Mouse (Mus musculus) heart, embryonic 16.5 days (tissue): ENCODE results near the gene Ufc1. TPM values are rescaled to one million over a fixed set of nuclear protein-coding genes. Genes with fewer than 3 reads are reported as not detected.

Experiments used
- ATAC-seq: fragments of 200-750 bp; cut with Nextera tagmentation; replicated peaks from 2 replicates; pipeline ENCODE4 v1.8.0; 2017; ENCODE audit warnings: moderate number of reproducible peaks; ENCODE audit not compliant: insufficient read depth, low FRiP score; ENCODE audit errors: extremely low read depth
- H3K27ac ChIP-seq: fragments of 300-500 bp; sonication (generic); 2 replicates; pipeline ENCODE4 v1.5.1; 2014; ENCODE audit warnings: mild to moderate bottlenecking, low read length, control low read depth, moderate library complexity
- H3K27me3 ChIP-seq: fragments of 300-500 bp; sonication (generic); 2 replicates; pipeline ENCODE4 v1.6.1; 2014; ENCODE audit warnings: low read length, mixed read lengths; ENCODE audit not compliant: control insufficient read depth, insufficient read depth
- H3K36me3 ChIP-seq: fragments of 300-500 bp; sonication (generic); 2 replicates; pipeline ENCODE4 v1.6.1; 2014; ENCODE audit not compliant: control insufficient read depth, insufficient read depth
- H3K4me1 ChIP-seq: fragments of 300-500 bp; sonication (generic); 2 replicates; pipeline ENCODE4 v1.6.1; 2014; ENCODE audit warnings: low read length, mixed read lengths; ENCODE audit not compliant: control insufficient read depth, insufficient read depth
- H3K4me2 ChIP-seq: fragments of 300-500 bp; sonication (generic); 2 replicates; pipeline ENCODE4 v1.6.1; 2014; ENCODE audit warnings: low read depth, mild to moderate bottlenecking, control low read depth, low read length
- H3K4me3 ChIP-seq: fragments of 300-500 bp; sonication (generic); 2 replicates; pipeline ENCODE4 v1.5.1; 2014; ENCODE audit warnings: mild to moderate bottlenecking, control low read depth, low read length
- H3K9ac ChIP-seq: fragments of 300-500 bp; sonication (generic); 2 replicates; pipeline ENCODE4 v1.6.1; 2014; ENCODE audit warnings: low read length, control low read depth
- H3K9me3 ChIP-seq: fragments of 300-500 bp; sonication (generic); replicated peaks from 2 replicates; pipeline ENCODE4 v1.6.1; 2016; ENCODE audit warnings: low read length; ENCODE audit not compliant: control insufficient read depth
- WGBS: fragments of 180-500 bp; shearing (Covaris S2); extraction: QIAGEN DNeasy Blood & Tissue Kit; methylation state at CpG from one replicate; pipeline ENCODE4 v1.1.7; 2014; 5-methylcytosine and 5-hydroxymethylcytosine counted together
- polyA plus RNA-seq: library from polyadenylated mRNA; unstranded; fragments of >200 nt; fragmentation: Nextera tagmentation; extraction: Ambion mirVana; gene quantifications from 2 replicates; pipeline ENCODE4 v1.2.1, GENCODE M21; 2015

Ufc1 gene
- polyA plus RNA-seq, 1 experiment from 2014 or later: 82.1 TPM

- no peaks in the 10 kb centered on the region for H3K9me3 ChIP-seq
- peak overlapping the region; percentile 96 for H3K27ac ChIP-seq
- H3K4me1 ChIP-seq: peaks cover 7% of the 10 kb centered on the region
- peak overlapping the region; percentile 68 for H3K4me2 ChIP-seq
- peak overlapping the region; percentile 91 for H3K4me3 ChIP-seq
- H3K9ac ChIP-seq: peak overlapping the region; percentile 94
- 15% methylated on average over 3 of the region's 3 CpGs for WGBS
- no peak for ATAC-seq
- peaks cover 6% of the 10 kb centered on the region; the same call in 1 of the 2 replicates for H3K27me3 ChIP-seq
- no peaks in the 10 kb centered on the region for H3K36me3 ChIP-seq
Observed at GRCm38 (mm10) chr1:171295063-171295402, 209 bp upstream of the Ufc1 start.

GRCm38 (mm10) chr1:171293906-171294297 is 922 bp downstream of the Ufc1 start:
- Histone ChIP-seq H3K4me1 (peaks cover 7% of the 10 kb centered on the region), H3K9me3 (no peaks in the 10 kb centered on the region), H3K27ac (peak overlapping the region; percentile 96), H3K36me3 (peaks cover 8% of the 10 kb centered on the region), H3K4me3 (peak overlapping the region; percentile 91), H3K27me3 (peaks cover 6% of the 10 kb centered on the region; the same call in 1 of the 2 replicates), H3K4me2 (peak overlapping the region; percentile 81), H3K9ac (peak overlapping the region; percentile 94)
- no peak for ATAC-seq
- 37% methylated on average over 5 of the region's 5 CpGs for WGBS

- H3K4me2 ChIP-seq: peak overlapping the region; percentile 81; the same call in 1 of the 2 replicates
- ATAC-seq: no peak
- H3K27me3 ChIP-seq: peaks cover 6% of the 10 kb centered on the region; the same call in 1 of the 2 replicates
- H3K9ac ChIP-seq: no peak overlapping the region
- no peak overlapping the region for H3K4me3 ChIP-seq
- H3K9me3 ChIP-seq: no peaks in the 10 kb centered on the region
- no peak overlapping the region for H3K27ac ChIP-seq
- H3K4me1 ChIP-seq: peaks cover 7% of the 10 kb centered on the region
- 83% methylated on average over 3 of the region's 3 CpGs for WGBS
- peaks cover 8% of the 10 kb centered on the region for H3K36me3 ChIP-seq
Observed at GRCm38 (mm10) chr1:171293351-171293750, 1.5 kb downstream of the Ufc1 start.

- no peaks in the 10 kb centered on the region for H3K27me3 ChIP-seq
- H3K36me3 ChIP-seq: peaks cover 19% of the 10 kb centered on the region
- H3K4me2 ChIP-seq: peak overlapping the region; percentile 59
- no peak for ATAC-seq
- no peaks in the 10 kb centered on the region for H3K9me3 ChIP-seq
- H3K4me1 ChIP-seq: peaks cover 17% of the 10 kb centered on the region
- peak overlapping the region; percentile 44 for H3K27ac ChIP-seq
- H3K4me3 ChIP-seq: peak overlapping the region; percentile 86
- peak overlapping the region; percentile 56 for H3K9ac ChIP-seq
- 69% methylated on average over 4 of the region's 4 CpGs for WGBS
Observed at GRCm38 (mm10) chr1:171288328-171288727, 6.5 kb downstream of the Ufc1 start.

GRCm38 (mm10) chr1:171287136-171288081 is 7.4 kb downstream of the Ufc1 start, which contains the start of gene Usp21:
Usp21 (minus strand) TSS chr1:171287991.
- WGBS: 1% methylated on average over 49 of the region's 49 CpGs
- Histone ChIP-seq H3K36me3 (peaks cover 19% of the 10 kb centered on the region), H3K27ac (peak within 1 kb of the TSS; percentile 91), H3K4me1 (peaks cover 16% of the 10 kb centered on the region; the same call in 1 of the 2 replicates), H3K9ac (peak within 1 kb of the TSS; percentile 99), H3K27me3 (no peaks in the 10 kb centered on the region), H3K4me2 (peak within 1 kb of the TSS; percentile 75), H3K9me3 (no peaks in the 10 kb centered on the region), H3K4me3 (peak within 1 kb of the TSS; percentile 86)
- ATAC-seq: peak; percentile 95

GRCm38 (mm10) chr1:171286517-171286916 is 8.3 kb downstream of the Ufc1 start:
- Histone ChIP-seq H3K27ac (no peak overlapping the region), H3K27me3 (no peaks in the 10 kb centered on the region), H3K4me1 (peaks cover 20% of the 10 kb centered on the region; the same call in 1 of the 2 replicates), H3K4me3 (no peak overlapping the region), H3K9ac (no peak overlapping the region), H3K4me2 (peak overlapping the region; percentile 75; the same call in 1 of the 2 replicates), H3K9me3 (no peaks in the 10 kb centered on the region), H3K36me3 (peaks cover 22% of the 10 kb centered on the region)
- 90% methylated on average over 19 of the region's 19 CpGs for WGBS
- ATAC-seq: no peak

- H3K4me1 ChIP-seq: peaks cover 22% of the 10 kb centered on the region
- no peak for ATAC-seq
- no peak overlapping the region for H3K4me2 ChIP-seq
- H3K36me3 ChIP-seq: peaks cover 22% of the 10 kb centered on the region
- WGBS: 84% methylated on average over 20 of the region's 20 CpGs
- H3K27ac ChIP-seq: 0 out of 2 replicates have a peak overlapping the region, but pooled peaks have one; percentile 10
- no peak overlapping the region for H3K4me3 ChIP-seq
- no peaks in the 10 kb centered on the region for H3K9me3 ChIP-seq
- no peaks in the 10 kb centered on the region for H3K27me3 ChIP-seq
- 0 out of 2 replicates have a peak overlapping the region, but pooled peaks have one; percentile 18 for H3K9ac ChIP-seq
Observed at GRCm38 (mm10) chr1:171285096-171285892, 9.5 kb downstream of the Ufc1 start.

GRCm38 (mm10) chr1:171284491-171284890 is 10.3 kb downstream of the Ufc1 start:
- Histone ChIP-seq H3K27ac (no peak overlapping the region), H3K9me3 (no peaks in the 10 kb centered on the region), H3K4me2 (no peak overlapping the region), H3K9ac (no peak overlapping the region), H3K36me3 (peaks cover 17% of the 10 kb centered on the region), H3K4me1 (peaks cover 29% of the 10 kb centered on the region), H3K27me3 (no peaks in the 10 kb centered on the region), H3K4me3 (no peak overlapping the region)
- WGBS: 90% methylated on average over 15 of the region's 15 CpGs
- no peak for ATAC-seq
